8 mouse cellular contexts compared by ENCODE assay signal in the genomic region with DNA sequence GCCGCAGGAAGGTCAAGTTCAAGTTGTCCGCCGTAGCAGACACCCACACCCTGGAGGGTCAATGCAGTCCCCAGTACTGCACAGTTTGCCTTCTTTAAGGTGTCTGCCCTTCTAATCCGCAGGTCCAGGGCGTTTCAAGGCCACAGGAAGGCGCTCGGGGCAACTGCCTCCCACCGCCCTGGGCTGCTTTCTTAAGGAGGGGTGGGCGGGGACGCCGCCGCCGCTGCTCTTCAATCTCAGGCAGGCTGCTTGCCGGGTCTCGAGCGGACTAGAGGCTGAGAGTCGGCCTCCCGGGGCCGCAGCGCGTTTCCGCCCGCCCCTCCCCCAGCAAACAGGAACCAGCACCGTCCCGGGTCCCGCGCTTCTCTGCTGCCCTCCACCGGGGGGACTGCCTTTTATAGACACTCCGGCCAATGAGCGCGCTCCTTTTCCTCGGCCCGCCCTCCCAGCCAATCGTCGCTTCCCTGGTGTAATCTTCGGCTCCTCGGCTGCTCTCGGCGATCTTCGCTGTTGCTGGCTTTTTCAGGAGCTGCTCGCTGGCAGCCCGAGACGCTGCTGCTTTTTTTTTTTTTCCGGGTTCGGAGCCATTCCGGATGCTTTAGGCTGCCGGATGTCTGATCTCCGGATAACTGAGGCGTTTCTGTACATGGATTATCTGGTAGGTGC. TPM values are rescaled to one million over a fixed set of nuclear protein-coding genes. Genes with fewer than 3 reads are reported as not detected.
DNase-seq lines count a peak whose midpoint lies in the region; ATAC-seq and TF ChIP-seq lines count a peak whose summit lies in the region.

A gene (plus strand): TSS at position 467 of the 666 bp plus-strand sequence.

- peak within 1 kb of the TSS; percentile 66 for H3K4me2 ChIP-seq in forebrain, embryonic 14.5 days (ENCODE audit: low read length)
- peak within 1 kb of the TSS; percentile 76 for H3K4me2 ChIP-seq in neural tube, embryonic 15.5 days

- no peaks in the 10 kb centered on the region for H3K4me1 ChIP-seq in ES-Bruce4 (ENCODE audit: control insufficient read depth, insufficient read depth, low read length)
- H3K4me1 ChIP-seq in forebrain, embryonic 14.5 days (ENCODE audit: control insufficient read depth, insufficient read depth, low read length): peaks cover 15% of the 10 kb centered on the region
- H3K4me1 ChIP-seq in neural tube, embryonic 15.5 days: peaks cover 24% of the 10 kb centered on the region

- peak within 1 kb of the TSS; percentile 96 for H3K4me3 ChIP-seq in ES-Bruce4 (ENCODE audit: low read depth, low read length)
- H3K4me3 ChIP-seq in forebrain, embryonic 14.5 days (ENCODE audit: low read depth, low read length): peak within 1 kb of the TSS; percentile 61
- H3K4me3 ChIP-seq in neural tube, embryonic 15.5 days (replicated peaks): peak within 1 kb of the TSS; percentile 86

- intact Hi-C loops in heart, postnatal 14 days (cut with DNase I): loop anchor here (2.0 kb wide), 2 partner anchors 71 to 101 kb away; no protein-coding TSS in a partner anchor

- TF ChIP-seq CTCF in ES-Bruce4 (IDR thresholded peaks at IDR 0.05; ENCODE audit: low read depth, low read length): peak; percentile 15

- H3K9me3 ChIP-seq in ES-Bruce4 (replicated peaks; ENCODE audit: control insufficient read depth, insufficient read depth, low read length, poor library complexity, severe bottlenecking): no peaks in the 10 kb centered on the region
- H3K9me3 ChIP-seq in forebrain, embryonic 14.5 days (replicated peaks; ENCODE audit: control insufficient read depth, low read length): no peaks in the 10 kb centered on the region
- no peaks in the 10 kb centered on the region for H3K9me3 ChIP-seq in neural tube, embryonic 15.5 days (replicated peaks)

- no peaks in the 10 kb centered on the region for H3K36me3 ChIP-seq in ES-Bruce4 (ENCODE audit: control insufficient read depth, insufficient read depth, low read length, poor library complexity, severe bottlenecking)
- no peaks in the 10 kb centered on the region for H3K36me3 ChIP-seq in forebrain, embryonic 14.5 days (ENCODE audit: control insufficient read depth, insufficient read depth, low read length)
- no peaks in the 10 kb centered on the region for H3K36me3 ChIP-seq in neural tube, embryonic 15.5 days

- H3K27me3 ChIP-seq in ES-Bruce4 (ENCODE audit: control insufficient read depth, insufficient read depth, low read length, poor library complexity, severe bottlenecking): no peaks in the 10 kb centered on the region
- no peaks in the 10 kb centered on the region for H3K27me3 ChIP-seq in forebrain, embryonic 14.5 days (replicated peaks; ENCODE audit: control insufficient read depth, insufficient read depth, low read length)
- no peaks in the 10 kb centered on the region for H3K27me3 ChIP-seq in neural tube, embryonic 15.5 days (replicated peaks)

- H3K27ac ChIP-seq in ES-Bruce4 (ENCODE audit: insufficient read depth, low read length): peak within 1 kb of the TSS; percentile 77
- H3K27ac ChIP-seq in forebrain, embryonic 14.5 days (ENCODE audit: low read depth, low read length): peak within 1 kb of the TSS; percentile 79
- peak within 1 kb of the TSS; percentile 96 for H3K27ac ChIP-seq in neural tube, embryonic 15.5 days (replicated peaks)

- H3K9ac ChIP-seq in ES-Bruce4 (ENCODE audit: low read depth, poor library complexity, severe bottlenecking): peak within 1 kb of the TSS; percentile 89
- peak within 1 kb of the TSS; percentile 77 for H3K9ac ChIP-seq in forebrain, embryonic 14.5 days (ENCODE audit: low read length)
- peak within 1 kb of the TSS; percentile 95 for H3K9ac ChIP-seq in neural tube, embryonic 15.5 days (replicated peaks)

- peak; percentile 96 for ATAC-seq in cerebellum, adult (ENCODE audit: insufficient number of reproducible peaks, low FRiP score, low TSS enrichment)
- ATAC-seq in forebrain, embryonic 14.5 days: peak; percentile 97
- peak; percentile 98 for ATAC-seq in neural tube, embryonic 15.5 days (ENCODE audit: low FRiP score)

- peak; percentile 99 for DNase-seq in forebrain, embryonic 14.5 days (ENCODE audit: low spot score)
- DNase-seq in heart, postnatal 14 days: peak; percentile 98 to 99
- DNase-seq in layer of hippocampus, adult 11-12 months (ENCODE audit: low spot score): peak; percentile 97
- DNase-seq in lung, adult 18-20 months: peak; percentile 98
- DNase-seq in testis, postnatal 14 days (ENCODE audit: low spot score): peak; percentile 97

- peak; percentile 96 for TF ChIP-seq POLR2A in ES-Bruce4 (IDR thresholded peaks at IDR 0.05; ENCODE audit: insufficient read depth, low read length)

- WGBS in forebrain, embryonic 14.5 days: under 1% methylated on average over 49 of the region's 49 CpGs
- under 1% methylated on average over 49 of the region's 49 CpGs for WGBS in neural tube, embryonic 15.5 days

- peak; percentile 91 for TF ChIP-seq EP300 in ES-Bruce4 (IDR thresholded peaks at IDR 0.05; ENCODE audit: insufficient read depth, low read depth, low read length)

RNA-seq across cellular contexts. Expression of the gene that starts here (rescaled TPM):
- polyA plus RNA-seq in ES-Bruce4 (2011; ENCODE audit: insufficient read depth, insufficient read length, low read depth, missing spikeins): 53.3 and 57.0 TPM in 2 replicates
- 18.7 and 22.5 TPM in 2 replicates for polyA plus RNA-seq in forebrain, embryonic 14.5 days (2014; fragmentation: Nextera tagmentation; extraction: Ambion mirVana)
- total RNA-seq in heart, postnatal 14 days (2021): 10 to 100 TPM; 11.9 to 14.7 TPM
- 16.3 and 17.8 TPM in 2 replicates for polyA plus RNA-seq in neural tube, embryonic 15.5 days (2015; fragmentation: Nextera tagmentation; extraction: Ambion mirVana)

Comparison
In these comparisons a context has a peak if more than half of its experiments do, and no peak if none do; other contexts are left out.
1. Peak in every context shown above with its lines: DNase-seq, ATAC-seq, H3K4me3 ChIP-seq and H3K27ac ChIP-seq.